Mouse (Mus musculus): ENCODE data around the gene Paf1.

DNA sequence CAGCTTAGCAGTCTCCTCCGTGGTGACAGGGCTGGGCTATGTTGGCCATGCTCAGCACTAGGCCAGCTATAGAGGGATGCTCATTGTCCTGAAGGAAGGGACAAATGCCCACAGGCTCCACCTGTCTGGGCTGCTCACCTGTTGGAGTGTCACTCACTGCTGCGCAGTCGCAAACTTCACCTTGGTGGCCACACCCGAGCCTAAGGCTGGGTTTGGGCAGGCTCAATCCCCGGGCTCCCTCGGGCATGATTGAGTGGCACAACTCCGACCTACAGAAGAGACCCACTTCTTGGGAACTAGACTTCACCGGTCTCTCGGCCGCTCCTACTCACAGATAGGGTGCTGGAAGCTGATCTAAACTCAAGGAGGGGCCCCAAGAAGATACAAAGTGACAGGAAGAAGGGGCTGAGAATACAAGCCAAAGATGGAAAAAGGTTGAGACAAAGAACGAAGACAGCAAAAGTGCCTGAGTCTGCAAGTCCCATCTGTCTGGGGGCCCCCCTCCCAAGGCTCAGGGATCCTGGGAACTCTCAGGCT, 21.7 kb upstream of the Paf1 start:
- TF ChIP-seq GATA1 (IDR thresholded peaks at IDR 0.05; ENCODE audit: low read length) (no peak), TAL1 (IDR thresholded peaks at IDR 0.05; ENCODE audit: low read length) (no peak)

All from erythroblast, embryonic 14.5 days (primary cell).